Mouse (Mus musculus) embryonic fibroblast, embryonic 13.5 days (primary cell): ENCODE results near the gene Gpr61.

Source experiments
- CTCF ChIP-seq: IDR thresholded peaks from 2 replicates; pipeline ENCODE4 v1.5.1; 2011; ENCODE audit warnings: mild to moderate bottlenecking, control low read depth, low read length, moderate library complexity, borderline replicate concordance; ENCODE audit not compliant: insufficient read depth
- POLR2A ChIP-seq: IDR thresholded peaks from 2 replicates; pipeline ENCODE4 v1.6.1; 2011; ENCODE audit warnings: low read depth, mild to moderate bottlenecking, control low read depth, low read length, moderate library complexity

GRCm38 (mm10) chr3:108117465-108117864 lies 37.2 kb downstream of the Gpr61 start:
- TF ChIP-seq CTCF (no peak), POLR2A (no peak)
